Mouse (Mus musculus): ENCODE results near the gene Edar.

Gene Edar

GRCm38 (mm10) chr10:58601431-58601901, 74.0 kb downstream of the Edar start:
- peak; percentile 73 to 84 for DNase-seq

DNA sequence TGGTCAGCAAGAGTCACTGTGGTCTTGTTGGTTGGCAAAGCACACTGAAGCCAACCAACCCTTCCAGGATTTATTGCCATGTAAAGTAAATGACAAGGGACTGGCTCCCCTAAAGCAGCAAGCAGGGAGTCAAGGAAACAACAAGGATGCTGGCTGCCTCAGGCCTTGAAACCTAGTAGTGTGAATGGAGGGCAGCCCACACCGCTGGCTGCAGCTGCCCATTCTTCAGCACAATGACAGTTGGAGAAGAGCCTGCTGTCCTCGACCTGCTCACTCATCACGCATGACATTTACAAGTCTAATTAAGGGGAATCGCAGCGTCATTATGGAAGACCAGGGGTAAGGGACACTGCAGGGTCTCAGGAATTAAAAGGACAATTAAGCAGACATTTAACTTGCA, 74.5 kb downstream of the Edar start:
- peak in 1 of 2 experiments; percentile 15 for DNase-seq

GRCm38 (mm10) chr10:58600151-58600550, 75.3 kb downstream of the Edar start:
- DNase-seq, result no peak

GRCm38 (mm10) chr10:58595821-58596220, 79.6 kb downstream of the Edar start:
- no peak for DNase-seq

DNA sequence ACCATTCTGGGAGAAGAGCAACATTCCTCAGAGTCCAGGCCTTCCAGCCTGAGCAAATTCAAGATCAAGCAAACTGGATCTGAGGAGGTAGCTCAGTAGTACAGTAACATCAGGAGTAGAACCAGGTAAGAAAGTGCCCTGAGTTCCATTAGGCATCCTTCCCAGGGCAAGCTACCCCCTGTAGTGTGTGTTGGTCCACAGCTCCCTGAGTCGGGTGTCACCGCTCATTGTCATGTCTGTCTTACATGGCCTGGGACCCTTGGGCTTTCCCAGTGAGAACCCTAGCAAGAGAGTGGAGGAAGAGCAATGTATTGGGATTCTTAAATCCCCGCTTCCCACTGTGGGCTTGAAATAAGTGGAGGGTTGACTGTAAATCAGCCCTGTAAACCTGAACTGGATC, 80.3 kb downstream of the Edar start:
- no peak for DNase-seq

DNA sequence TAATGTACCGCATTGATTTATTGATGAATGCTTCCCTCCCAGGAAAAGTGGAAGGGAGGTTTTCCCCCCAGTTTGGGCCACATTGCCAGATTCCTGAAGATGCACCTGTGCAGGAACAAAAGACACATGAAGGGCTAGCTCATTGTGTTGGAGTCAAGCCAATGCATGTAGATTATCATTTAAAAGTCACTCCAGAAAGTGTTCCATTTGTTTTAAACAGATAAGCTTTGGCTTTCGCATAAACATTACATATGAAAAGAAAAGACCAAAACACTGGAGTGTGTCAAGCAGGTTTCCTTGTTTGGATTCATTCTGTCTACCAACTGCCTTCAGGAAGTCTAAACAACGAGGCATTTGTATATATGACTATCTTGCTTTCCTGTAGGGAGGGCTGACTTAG, 81.0 kb downstream of the Edar start:
- DNase-seq, result no peak

DNA sequence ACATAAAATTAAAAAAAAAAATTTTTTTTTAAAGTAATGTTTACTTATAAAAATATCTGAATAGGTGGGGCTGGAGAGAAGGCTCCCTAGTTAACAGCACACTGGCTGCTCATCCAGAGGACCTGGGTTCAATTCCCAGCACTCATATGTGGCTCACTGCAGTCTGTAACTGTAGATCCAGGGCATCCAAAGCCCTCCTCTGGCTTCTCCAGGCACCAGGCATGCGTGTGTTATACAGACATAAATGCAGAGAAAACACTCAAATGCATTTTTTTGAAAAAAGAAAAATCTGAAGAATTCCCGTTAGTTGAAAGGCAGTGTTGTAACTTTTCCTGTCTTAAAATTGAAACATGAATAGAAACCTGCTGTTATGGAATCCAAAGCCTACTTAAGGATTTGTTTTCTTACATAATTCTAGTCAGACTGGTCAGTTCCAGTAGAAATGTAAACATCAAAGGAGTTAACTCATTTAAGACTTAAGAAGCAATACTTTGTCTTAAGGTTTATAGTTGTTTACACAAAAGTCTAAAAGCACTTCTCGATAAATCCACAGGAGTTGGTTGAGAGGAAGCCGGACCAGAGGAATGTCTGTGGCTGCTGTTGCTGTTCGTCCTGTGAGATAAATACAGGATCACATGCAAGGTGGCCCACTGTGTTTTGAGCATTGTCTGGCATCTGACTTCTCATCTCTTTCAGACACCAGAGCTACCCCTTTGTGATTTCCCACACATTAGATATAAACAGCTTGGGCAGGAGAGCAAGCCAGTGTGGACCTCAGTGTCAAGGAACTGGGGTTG, 89.8 kb downstream of the Edar start:
- no peak for DNase-seq

GRCm38 (mm10) chr10:58560521-58560920, 114.9 kb downstream of the Edar start:
- no peak for DNase-seq

DNA sequence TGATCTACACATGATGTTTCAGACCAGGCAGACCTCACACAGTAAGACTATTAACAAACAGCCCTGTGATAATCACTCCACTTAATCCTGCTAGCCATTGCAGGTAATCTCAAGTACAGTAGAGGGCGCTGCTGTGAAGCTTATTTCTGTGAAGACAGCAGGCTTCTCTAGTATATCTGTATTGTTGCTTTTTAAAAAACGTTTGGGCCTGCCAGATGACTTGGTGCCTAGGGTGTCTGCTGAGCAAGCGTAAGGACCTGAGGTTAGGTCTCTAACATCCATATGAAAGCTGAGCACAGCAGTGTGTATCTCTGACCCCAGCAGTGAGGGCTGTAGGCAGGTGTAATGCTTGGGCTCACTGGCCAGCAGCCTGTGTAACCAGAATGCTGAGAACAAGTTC, 115.6 kb downstream of the Edar start:
- peak; percentile 64 to 71 for DNase-seq

DNA sequence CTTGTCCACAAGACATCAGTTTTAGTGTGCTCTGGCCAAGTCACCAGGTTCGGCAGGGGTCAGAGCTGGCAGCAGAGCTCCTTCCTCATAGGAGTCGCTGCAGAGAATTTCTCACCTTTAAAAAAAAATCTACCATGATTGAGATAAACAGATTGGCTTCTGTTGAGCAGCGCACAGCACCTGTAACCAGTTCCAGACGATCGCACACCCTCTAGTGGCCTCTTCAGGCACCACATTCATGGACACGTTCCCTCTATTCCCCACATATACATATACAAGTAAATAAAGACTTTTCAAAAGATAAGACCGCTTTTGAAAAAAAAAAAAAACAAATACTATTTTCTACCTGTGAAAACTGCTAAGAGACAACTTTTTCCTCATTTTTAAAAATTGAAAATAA, 116.4 kb downstream of the Edar start:
- DNase-seq, result peak; percentile 68 to 76

GRCm38 (mm10) chr10:58554693-58555387, 120.6 kb downstream of the Edar start:
- DNase-seq, result no peak
